Mouse (Mus musculus) midbrain, embryonic 15.5 days (tissue): ENCODE results near the gene Lnpk. TPM values are rescaled to one million over a fixed set of nuclear protein-coding genes. Genes with fewer than 3 reads are reported as not detected.

Experiments
- ATAC-seq: fragments of 200-750 bp; cut with Nextera tagmentation; replicated peaks from 2 replicates; pipeline ENCODE4 v1.8.0; 2017; ENCODE audit warnings: moderate TSS enrichment
- H3K27ac ChIP-seq: fragments of 300-500 bp; sonication (generic); 2 replicates; pipeline ENCODE4 v1.5.1; 2015; ENCODE audit warnings: mild to moderate bottlenecking, inconsistent platforms
- H3K27me3 ChIP-seq: fragments of 300-500 bp; sonication (generic); replicated peaks from 2 replicates; pipeline ENCODE4 v1.6.1; 2015; ENCODE audit warnings: inconsistent platforms
- H3K36me3 ChIP-seq: fragments of 300-500 bp; sonication (generic); replicated peaks from 2 replicates; pipeline ENCODE4 v1.6.1; 2015; ENCODE audit warnings: inconsistent platforms
- H3K4me1 ChIP-seq: fragments of 300-500 bp; sonication (generic); 2 replicates; pipeline ENCODE4 v1.6.1; 2015; ENCODE audit warnings: inconsistent platforms
- H3K4me2 ChIP-seq: fragments of 300-500 bp; sonication (generic); 2 replicates; pipeline ENCODE4 v1.6.1; 2015; ENCODE audit warnings: inconsistent platforms, mild to moderate bottlenecking, moderate library complexity
- H3K4me3 ChIP-seq: fragments of 300-500 bp; sonication (generic); 2 replicates; pipeline ENCODE4 v1.5.1; 2015; ENCODE audit warnings: mild to moderate bottlenecking, inconsistent platforms
- H3K9ac ChIP-seq: fragments of 300-500 bp; sonication (generic); 2 replicates; pipeline ENCODE4 v1.6.1; 2015; ENCODE audit warnings: mild to moderate bottlenecking, inconsistent platforms
- H3K9me3 ChIP-seq: fragments of 300-500 bp; sonication (generic); 2 replicates; pipeline ENCODE4 v1.6.1; 2016; ENCODE audit warnings: inconsistent platforms
- WGBS: fragments of 180-500 bp; shearing (Covaris S2); methylation state at CpG from one replicate; pipeline ENCODE4 v1.1.7; 2015; ENCODE audit warnings: mixed read lengths; 5-methylcytosine and 5-hydroxymethylcytosine counted together
- polyA plus RNA-seq: library from polyadenylated mRNA; unstranded; fragments of >200 nt; fragmentation: Nextera tagmentation; extraction: Ambion mirVana; gene quantifications from 2 replicates; pipeline ENCODE4 v1.2.1, GENCODE M21; 2015

Lnpk gene
- polyA plus RNA-seq, 1 experiment from 2014 or later: 49.4 TPM

- Histone ChIP-seq H3K27me3 (no peaks in the 10 kb centered on the region), H3K27ac (no peak overlapping the region), H3K36me3 (no peaks in the 10 kb centered on the region), H3K4me3 (no peak overlapping the region), H3K9me3 (no peaks in the 10 kb centered on the region), H3K9ac (no peak overlapping the region), H3K4me2 (no peak overlapping the region), H3K4me1 (no peaks in the 10 kb centered on the region)
- no peak for ATAC-seq
- 92% methylated on average over 10 of the region's 10 CpGs for WGBS
These were observed 96.6 kb downstream of the Lnpk start for GRCm38 (mm10) chr2:74482651-74483050.

- no peaks in the 10 kb centered on the region for H3K36me3 ChIP-seq
- no peak overlapping the region for H3K9ac ChIP-seq
- WGBS: 68% methylated on average over 10 of the region's 10 CpGs
- no peaks in the 10 kb centered on the region for H3K9me3 ChIP-seq
- no peak overlapping the region for H3K4me2 ChIP-seq
- no peaks in the 10 kb centered on the region for H3K27me3 ChIP-seq
- no peak overlapping the region for H3K4me3 ChIP-seq
- no peak for ATAC-seq
- no peaks in the 10 kb centered on the region for H3K4me1 ChIP-seq
- no peak overlapping the region for H3K27ac ChIP-seq
These were observed 97.1 kb downstream of the Lnpk start for GRCm38 (mm10) chr2:74482086-74482485.

Other genes starting within 250 kb of the Lnpk start
- gene Evx2, start 80.1 kb upstream of the Lnpk start, polyA plus RNA-seq: 0.31 and 0.52 TPM in 2 replicates
- 0.06 TPM in 1 of 2 replicates, not detected in the other for gene Hoxd13, start 88.9 kb upstream of the Lnpk start, polyA plus RNA-seq
- not detected in 2 replicates for gene Hoxd12, start 95.6 kb upstream of the Lnpk start, polyA plus RNA-seq
- not detected in 2 replicates for gene Hoxd11, start 100.1 kb upstream of the Lnpk start, polyA plus RNA-seq
- gene Hoxd10, start 112.5 kb upstream of the Lnpk start, polyA plus RNA-seq: not detected in 2 replicates
- not detected in 2 replicates for gene Hoxd9, start 118.3 kb upstream of the Lnpk start, polyA plus RNA-seq
- 0.08 and 0.10 TPM in 2 replicates for gene Hoxd8, start 125.2 kb upstream of the Lnpk start, polyA plus RNA-seq
- gene Hoxd3, start 132.5 kb upstream of the Lnpk start, polyA plus RNA-seq: 0.09 and 0.21 TPM in 2 replicates
- not detected in 2 replicates for gene Hoxd4, start 132.5 kb upstream of the Lnpk start, polyA plus RNA-seq
- gene Gm28230, start 147.3 kb upstream of the Lnpk start, polyA plus RNA-seq: not detected in 2 replicates
- not detected in 2 replicates for gene Hoxd1, start 183.5 kb upstream of the Lnpk start, polyA plus RNA-seq
- 139 and 154 TPM in 2 replicates for gene Mtx2, start 246.4 kb upstream of the Lnpk start, polyA plus RNA-seq